Mouse (Mus musculus) spleen, adult 2 months (tissue): ENCODE measurements around the gene Morn5.

ENCODE experiments used
- CTCF ChIP-seq: fragments of 200-500 bp; IDR thresholded peaks from 2 replicates; pipeline ENCODE4 v1.5.1; 2011; ENCODE audit warnings: mild to moderate bottlenecking, inconsistent platforms; ENCODE audit not compliant: insufficient read depth, insufficient read length, insufficient replicate concordance; ENCODE audit errors: extremely low read depth
- POLR2A ChIP-seq: fragments of 200-500 bp; IDR thresholded peaks from 2 replicates; pipeline ENCODE4 v1.6.1; 2011; ENCODE audit warnings: low read depth, low read length, inconsistent platforms

- TF ChIP-seq POLR2A (no peak), CTCF (no peak)
Measured at GRCm38 (mm10) chr2:36023291-36023690, 26.0 kb upstream of the Morn5 start.
